Comparison of ENCODE assay signal across 9 mouse cellular contexts in genomic region chr9:58305686-58306085, GRCm38 (mm10). TPM values are rescaled to one million over a fixed set of nuclear protein-coding genes. Genes with fewer than 3 reads are reported as not detected.
DNase-seq lines count a peak whose midpoint lies in the region; ATAC-seq and TF ChIP-seq lines count a peak whose summit lies in the region.
"Had no signal": no experiment of that assay in that cellular context is flagged by ENCODE, and none has a peak within 500 bp of the region (broad histone marks: within the 10 kb centered on the region; RNA-seq: fewer than 3 reads in every experiment).

No protein-coding gene starts in this region.

- H3K27me3 ChIP-seq in midbrain, embryonic 10.5 days (ENCODE audit: low read depth, poor library complexity, severe bottlenecking) = peaks cover 16% of the 10 kb centered on the region
- H3K27me3 ChIP-seq in midbrain, embryonic 14.5 days (ENCODE audit: control insufficient read depth, insufficient read depth, low read length) = no peaks in the 10 kb centered on the region
- no peaks in the 10 kb centered on the region for H3K27me3 ChIP-seq in heart, postnatal 0 days (ENCODE audit: control insufficient read depth, insufficient read depth, low read length)
- H3K27me3 ChIP-seq in myocyte (ENCODE audit: control insufficient read depth, insufficient read depth, insufficient read length) = no peaks in the 10 kb centered on the region

- DNase-seq in cerebellum, adult 9-11 months = peak; percentile 26
- no peak for DNase-seq in cerebellum, postnatal 4 days (ENCODE audit: low spot score in 2 of 2)
- DNase-seq in midbrain, embryonic 10.5 days (ENCODE audit: low spot score) = no peak
- no peak for DNase-seq in midbrain, embryonic 14.5 days
- no peak for DNase-seq in heart, postnatal 0 days (ENCODE audit: low spot score)
- DNase-seq in left cerebral cortex, adult 9 months (ENCODE audit: low spot score in 2 of 2) = no peak
- DNase-seq in spleen, adult 12 weeks (ENCODE audit: low spot score) = no peak
- DNase-seq: gastrocnemius, postnatal 10 days had no signal

- no peaks in the 10 kb centered on the region for H3K36me3 ChIP-seq in midbrain, embryonic 10.5 days
- no peaks in the 10 kb centered on the region for H3K36me3 ChIP-seq in midbrain, embryonic 14.5 days (ENCODE audit: control insufficient read depth, insufficient read depth, low read length)
- no peaks in the 10 kb centered on the region for H3K36me3 ChIP-seq in heart, postnatal 0 days (replicated peaks; ENCODE audit: control insufficient read depth, insufficient read depth, low read length)
- no peaks in the 10 kb centered on the region for H3K36me3 ChIP-seq in myocyte (ENCODE audit: control insufficient read depth, insufficient read depth)

- TF ChIP-seq CTCF in heart, postnatal 0 days (IDR thresholded peaks at IDR 0.05; ENCODE audit: low read depth) = no peak

- no peak for TF ChIP-seq POLR2A in myocyte (IDR thresholded peaks at IDR 0.05; ENCODE audit: insufficient read length, low read depth)

- H3K9me3 ChIP-seq in midbrain, embryonic 10.5 days (replicated peaks) = no peaks in the 10 kb centered on the region
- H3K9me3 ChIP-seq in midbrain, embryonic 14.5 days (ENCODE audit: control insufficient read depth, low read length) = no peaks in the 10 kb centered on the region
- H3K9me3 ChIP-seq in heart, postnatal 0 days (replicated peaks; ENCODE audit: control insufficient read depth, low read length) = no peaks in the 10 kb centered on the region

- no peak overlapping the region for H3ac ChIP-seq in myocyte (ENCODE audit: control insufficient read depth, insufficient read length)

- H3K4me3 ChIP-seq in midbrain, embryonic 10.5 days = no peak overlapping the region
- H3K4me3 ChIP-seq in midbrain, embryonic 14.5 days (replicated peaks; ENCODE audit: low read depth, low read length) = no peak overlapping the region
- no peak overlapping the region for H3K4me3 ChIP-seq in heart, postnatal 0 days (ENCODE audit: low read depth, low read length)
- H3K4me3 ChIP-seq in myocyte = no peak overlapping the region

- no peak for TF ChIP-seq EP300 in heart, postnatal 0 days (IDR thresholded peaks at IDR 0.05; ENCODE audit: low read depth)

- H3K27ac ChIP-seq in midbrain, embryonic 10.5 days (replicated peaks) = peak overlapping the region; percentile 7
- H3K27ac ChIP-seq in midbrain, embryonic 14.5 days (replicated peaks; ENCODE audit: low read depth, low read length) = no peak overlapping the region
- H3K27ac ChIP-seq in heart, postnatal 0 days (ENCODE audit: low read depth) = 0 out of 2 replicates have a peak overlapping the region, but pooled peaks have one; percentile 39

- no peak for ATAC-seq in midbrain, embryonic 14.5 days (ENCODE audit: low FRiP score, low TSS enrichment)
- no peak for ATAC-seq in heart, postnatal 0 days (ENCODE audit: insufficient read depth, low read depth)

- 15% methylated on average over 6 of the region's 6 CpGs for WGBS in midbrain, embryonic 10.5 days
- WGBS in midbrain, embryonic 14.5 days = 40% methylated on average over 6 of the region's 6 CpGs
- 37% methylated on average over 6 of the region's 6 CpGs for WGBS in heart, postnatal 0 days

- no peaks in the 10 kb centered on the region for H3K79me2 ChIP-seq in myocyte (ENCODE audit: control insufficient read depth, insufficient read depth)

- no peak overlapping the region for H3K9ac ChIP-seq in midbrain, embryonic 14.5 days (replicated peaks; ENCODE audit: low read length)
- H3K9ac ChIP-seq in heart, postnatal 0 days (replicated peaks; ENCODE audit: low read depth, low read length) = no peak overlapping the region

- no peak overlapping the region for H3K4me2 ChIP-seq in midbrain, embryonic 14.5 days (ENCODE audit: low read length)
- H3K4me2 ChIP-seq in heart, postnatal 0 days (ENCODE audit: low read depth, low read length) = no peak overlapping the region
- H3K4me2 ChIP-seq in myocyte (ENCODE audit: low read depth) = peak overlapping the region; percentile 27

- peaks cover 43% of the 10 kb centered on the region for H3K4me1 ChIP-seq in midbrain, embryonic 10.5 days
- peaks cover 5% of the 10 kb centered on the region; the same call in 1 of the 2 replicates for H3K4me1 ChIP-seq in midbrain, embryonic 14.5 days (ENCODE audit: control insufficient read depth, insufficient read depth, low read length)
- peaks cover 31% of the 10 kb centered on the region for H3K4me1 ChIP-seq in heart, postnatal 0 days (ENCODE audit: control insufficient read depth, insufficient read depth)

TF ChIP-seq in myocyte, 11 proteins besides CTCF, POLR2A, EP300 and RAD21:
- TF ChIP-seq CEBPB (IDR thresholded peaks at IDR 0.05; ENCODE audit: insufficient read depth, poor library complexity, severe bottlenecking) (no peak), MYOD1 (IDR thresholded peaks at IDR 0.05; ENCODE audit: control insufficient read depth in 1 of 3, insufficient read length in 2 of 3, low read depth in 2 of 3) (peak in 2 of 3 experiments; percentile 60 to 83), TCF3 (IDR thresholded peaks at IDR 0.05; ENCODE audit: insufficient read length, low read depth) (no peak), REST (IDR thresholded peaks at IDR 0.05; ENCODE audit: insufficient read depth, insufficient read length) (no peak), MAX (IDR thresholded peaks at IDR 0.05; ENCODE audit: low read depth) (no peak), POLR2AphosphoS2 (IDR thresholded peaks at IDR 0.05; ENCODE audit: insufficient read length, low read depth) (no peak), MYOG (IDR thresholded peaks at IDR 0.05; ENCODE audit: control insufficient read depth in 1 of 3, insufficient read depth in 1 of 3, insufficient read length in 2 of 3, low read depth in 2 of 3) (peak in 1 of 3 experiments; percentile 62)

RNA-seq across cellular contexts. Expression of gene Loxl1, which starts 7.3 kb away (rescaled TPM):
- 6.9 and 10.9 TPM in 2 replicates for polyA plus RNA-seq in midbrain, embryonic 10.5 days (2016; fragmentation: Nextera tagmentation; extraction: Ambion mirVana)
- 2.7 and 5.6 TPM in 2 replicates for polyA plus RNA-seq in midbrain, embryonic 14.5 days (2014; fragmentation: Nextera tagmentation; extraction: Ambion mirVana)
- 44.1 and 61.7 TPM in 2 replicates for total RNA-seq in heart, postnatal 0 days (2014; rRNA removed; ENCODE audit: low replicate concordance)
- 39.2 and 40.7 TPM in 2 replicates for polyA plus RNA-seq in heart, postnatal 0 days (2015; fragmentation: Nextera tagmentation; extraction: Ambion mirVana)
- polyA plus RNA-seq in myocyte (2012; fragmentation: generic; extraction: Trizol) = 46.1 TPM

RNA-seq across cellular contexts. Expression of gene Stoml1, which starts 52.7 kb away (rescaled TPM):
- 32.2 and 39.9 TPM in 2 replicates for polyA plus RNA-seq in midbrain, embryonic 10.5 days (2016; fragmentation: Nextera tagmentation; extraction: Ambion mirVana)
- 96.4 and 115 TPM in 2 replicates for polyA plus RNA-seq in midbrain, embryonic 14.5 days (2014; fragmentation: Nextera tagmentation; extraction: Ambion mirVana)
- 16.4 and 52.8 TPM in 2 replicates for total RNA-seq in heart, postnatal 0 days (2014; rRNA removed; ENCODE audit: low replicate concordance)
- polyA plus RNA-seq in heart, postnatal 0 days (2015; fragmentation: Nextera tagmentation; extraction: Ambion mirVana) = 21.7 and 23.3 TPM in 2 replicates
- 37.9 TPM for polyA plus RNA-seq in myocyte (2012; fragmentation: generic; extraction: Trizol)

RNA-seq across cellular contexts. Expression of gene Pml, which starts 56.1 kb away (rescaled TPM):
- 13.4 and 14.1 TPM in 2 replicates for polyA plus RNA-seq in midbrain, embryonic 10.5 days (2016; fragmentation: Nextera tagmentation; extraction: Ambion mirVana)
- 3.8 and 3.9 TPM in 2 replicates for polyA plus RNA-seq in midbrain, embryonic 14.5 days (2014; fragmentation: Nextera tagmentation; extraction: Ambion mirVana)
- 11.4 and 15.0 TPM in 2 replicates for total RNA-seq in heart, postnatal 0 days (2014; rRNA removed; ENCODE audit: low replicate concordance)
- 5.2 and 5.6 TPM in 2 replicates for polyA plus RNA-seq in heart, postnatal 0 days (2015; fragmentation: Nextera tagmentation; extraction: Ambion mirVana)
- 15.5 TPM for polyA plus RNA-seq in myocyte (2012; fragmentation: generic; extraction: Trizol)
